Mouse (Mus musculus): ENCODE measurements around the gene Gm5475.

DNA sequence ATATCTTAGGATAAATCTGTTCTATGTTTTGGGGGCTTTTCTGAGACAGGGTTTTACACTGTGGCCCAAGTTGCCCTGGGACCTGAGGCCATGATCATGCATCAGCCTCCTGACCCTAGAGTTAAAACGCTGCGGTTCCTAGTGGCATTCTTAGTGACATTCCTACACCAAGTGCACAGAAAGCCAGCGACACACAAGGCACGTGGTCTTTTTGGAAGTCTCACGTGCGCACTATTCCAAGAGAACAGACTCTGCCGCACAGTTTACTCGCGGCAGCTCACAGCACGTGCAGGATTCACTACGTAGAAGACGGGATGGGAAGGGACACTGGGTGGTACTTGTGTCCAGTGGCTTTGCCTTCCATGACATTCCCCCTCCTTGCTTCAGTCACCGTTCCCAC, 7.0 kb upstream of the Gm5475 start:
- TF ChIP-seq CTCF (IDR thresholded peaks at IDR 0.05) (no peak), EP300 (IDR thresholded peaks at IDR 0.05) (no peak)

Data from lung, postnatal 0 days (tissue).